Mouse (Mus musculus) lung, postnatal 10 days (tissue): ENCODE measurements at regions not wholly inside any gene's neighbourhood (a gene's known extent, or its start where the extent isn't known, plus 50 kb on each side); places are given as distances from the start of the nearest gene placed in this dataset.

Experiments used
- DNase-seq: peaks from one replicate; pipeline ENCODE4 v3.0.0; 2021

DNA sequence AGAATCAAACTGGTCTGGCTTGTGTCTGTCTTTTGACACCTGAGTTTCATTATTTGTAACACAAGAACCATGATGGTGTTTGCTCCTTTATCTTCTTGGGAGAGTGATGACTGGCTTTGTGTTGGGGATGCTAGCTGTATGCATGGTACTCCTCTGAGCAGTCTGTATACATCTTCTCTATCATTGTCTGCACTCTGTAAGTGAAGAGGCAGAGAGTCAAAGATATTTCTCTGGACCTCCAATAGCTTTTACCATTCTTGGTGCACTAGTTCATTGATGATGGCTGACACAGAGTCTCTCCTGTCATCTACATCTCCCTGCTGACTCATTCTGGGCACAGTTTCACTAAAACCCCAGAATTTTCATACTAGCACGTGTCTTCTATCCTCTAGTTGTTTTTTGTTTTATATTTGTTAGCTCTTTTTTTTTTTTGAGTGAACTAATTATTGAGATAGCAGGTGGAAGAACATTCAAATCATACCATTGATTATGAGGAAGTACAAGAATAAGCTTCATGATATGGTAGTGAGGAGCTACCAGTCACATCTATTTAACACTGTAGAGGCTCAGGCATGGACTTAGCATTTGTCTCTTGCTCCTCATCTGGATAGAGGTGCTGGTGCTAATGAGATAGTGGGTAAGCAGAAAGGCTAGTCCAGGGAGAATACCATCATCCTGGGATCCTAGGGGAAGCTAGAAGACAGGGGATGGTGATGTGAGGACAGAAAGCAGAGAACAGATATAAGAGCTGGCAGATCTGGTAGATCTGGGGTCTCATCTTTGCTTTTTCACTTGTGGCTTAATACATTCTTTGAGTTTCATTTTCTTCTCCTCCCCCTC is 1402.9 kb upstream of the A1bg start:
- no peak for DNase-seq

DNA sequence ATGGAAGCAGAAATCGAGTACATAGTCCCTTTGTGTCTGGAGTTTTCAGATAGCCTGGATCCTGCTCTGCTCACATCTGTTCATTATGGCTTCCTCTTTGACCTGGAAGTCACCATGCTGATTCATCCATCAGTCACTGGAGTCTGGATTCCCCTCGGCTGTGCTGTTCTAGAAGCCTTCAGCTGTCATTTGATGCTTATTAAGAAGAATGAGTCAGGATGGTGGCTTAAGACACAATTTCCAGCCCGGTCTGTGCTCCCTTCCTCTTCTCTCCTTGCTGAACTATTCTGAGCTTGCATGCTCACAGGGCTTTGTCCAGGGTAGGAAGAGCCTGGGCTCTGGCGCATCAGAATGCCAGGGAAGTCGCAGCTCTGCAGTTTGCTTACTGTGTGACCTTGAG is 1398.2 kb upstream of the A1bg start:
- no peak for DNase-seq

DNA sequence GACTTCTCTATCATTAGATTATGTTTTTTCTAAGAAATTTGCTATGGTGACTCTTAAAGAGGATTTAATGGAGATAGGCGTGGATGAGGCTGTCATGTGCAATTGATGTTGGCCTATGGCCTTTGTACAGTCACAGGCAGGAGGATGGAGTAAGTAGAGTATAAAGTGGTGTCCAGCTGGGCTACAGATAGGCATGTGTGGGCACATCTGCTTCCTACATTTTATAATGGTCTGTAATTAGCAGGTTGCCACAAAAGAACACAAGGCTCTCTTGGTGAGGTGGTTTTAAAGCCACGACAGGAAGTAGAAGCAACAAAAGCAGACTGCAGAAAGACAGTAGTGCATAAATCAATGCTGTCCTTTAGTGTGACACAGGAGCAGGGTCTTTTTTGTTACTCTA is 1391.6 kb upstream of the A1bg start:
- DNase-seq: no peak

DNA sequence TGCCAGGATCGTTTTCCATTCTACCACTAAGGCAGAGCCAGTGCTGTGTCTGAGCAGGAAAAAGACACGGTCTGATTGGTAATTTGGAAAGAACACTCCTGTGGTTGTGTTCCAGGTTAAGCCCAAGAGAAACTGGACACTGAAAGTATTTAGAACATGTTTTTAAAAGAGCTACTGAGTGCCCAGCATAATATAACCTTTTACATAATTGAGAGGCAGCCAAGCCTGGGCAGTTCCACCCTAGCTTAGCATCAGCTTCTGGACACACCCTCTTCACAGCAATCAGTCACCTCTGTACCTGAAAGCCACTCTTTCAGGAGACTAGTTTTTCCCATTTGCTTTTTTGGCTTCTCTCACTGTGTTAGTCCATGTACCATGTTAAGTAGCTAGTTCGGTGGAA is 1379.4 kb upstream of the A1bg start:
- no peak for DNase-seq

DNA sequence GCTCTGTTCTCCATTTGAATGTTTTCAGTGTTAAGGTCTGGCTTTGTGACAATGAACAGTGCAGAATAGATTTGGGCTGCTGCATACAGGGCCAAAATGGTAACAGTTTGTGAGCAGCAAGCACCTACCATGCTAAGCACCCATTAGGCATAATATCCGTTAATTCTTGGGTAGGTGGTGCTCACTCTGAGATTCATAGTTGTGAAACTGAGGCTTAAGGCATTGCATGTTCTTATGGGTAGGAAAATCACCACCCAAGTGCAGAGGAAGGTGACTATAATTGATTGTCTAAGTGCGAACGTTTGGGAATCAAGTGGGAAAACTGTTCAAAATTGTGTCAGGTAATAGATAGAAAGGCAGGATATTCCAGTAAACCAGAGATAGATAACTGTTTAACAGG is 1378.8 kb upstream of the A1bg start:
- DNase-seq: no peak

DNA sequence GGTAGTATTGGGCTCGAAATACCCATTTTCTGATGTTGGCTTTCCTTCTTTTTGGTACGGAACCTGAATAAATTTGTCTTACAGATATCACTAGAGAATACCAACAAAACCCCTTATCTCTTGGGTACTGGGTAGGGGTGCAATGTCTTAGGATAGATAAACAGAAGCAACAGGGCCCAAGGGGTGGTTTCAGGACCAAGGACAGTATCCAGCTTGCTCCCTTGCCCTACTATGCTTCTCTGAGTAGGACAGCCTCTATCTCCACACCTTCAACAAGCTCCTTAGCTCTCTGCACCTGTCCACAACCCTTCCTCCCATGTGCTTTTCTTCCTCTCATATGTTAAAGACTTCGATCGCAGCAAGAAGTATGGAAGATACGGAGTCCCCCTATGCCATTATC is 1374.3 kb upstream of the A1bg start:
- no peak for DNase-seq

DNA sequence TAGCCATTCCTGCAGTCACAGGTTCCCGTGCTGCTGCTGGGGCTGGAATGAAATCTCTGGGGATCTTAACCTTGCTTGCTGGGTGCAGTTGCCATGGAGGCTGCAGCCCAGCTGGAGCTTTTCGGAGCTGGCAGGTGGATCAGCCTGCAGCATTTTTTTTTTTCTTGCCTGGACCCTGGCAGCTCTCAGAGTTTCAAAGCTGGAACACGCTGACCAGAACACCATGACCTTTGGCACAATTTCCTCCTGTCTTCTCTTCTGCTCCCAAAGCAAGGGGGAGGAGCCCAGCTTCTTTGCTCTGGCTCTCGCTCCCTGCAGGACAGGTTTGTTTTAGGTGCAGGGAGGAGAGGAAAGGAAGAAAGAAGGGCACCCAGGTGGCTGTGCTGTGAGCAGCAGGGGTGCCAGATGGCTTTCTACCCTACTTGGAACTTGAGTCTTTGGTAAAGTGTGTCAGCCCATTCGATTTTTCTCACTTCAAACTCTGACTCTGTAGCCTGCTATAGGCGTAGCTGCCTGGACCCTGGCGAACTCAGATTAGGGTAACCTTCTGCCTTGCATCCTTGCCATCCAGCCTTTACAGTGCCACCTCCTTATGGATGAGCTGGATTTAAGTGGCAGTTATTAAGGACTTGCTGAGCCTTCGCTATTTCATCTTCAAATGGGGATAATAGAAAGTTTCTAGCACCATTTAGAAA is 1372.6 kb upstream of the A1bg start:
- DNase-seq: peak; percentile 41

DNA sequence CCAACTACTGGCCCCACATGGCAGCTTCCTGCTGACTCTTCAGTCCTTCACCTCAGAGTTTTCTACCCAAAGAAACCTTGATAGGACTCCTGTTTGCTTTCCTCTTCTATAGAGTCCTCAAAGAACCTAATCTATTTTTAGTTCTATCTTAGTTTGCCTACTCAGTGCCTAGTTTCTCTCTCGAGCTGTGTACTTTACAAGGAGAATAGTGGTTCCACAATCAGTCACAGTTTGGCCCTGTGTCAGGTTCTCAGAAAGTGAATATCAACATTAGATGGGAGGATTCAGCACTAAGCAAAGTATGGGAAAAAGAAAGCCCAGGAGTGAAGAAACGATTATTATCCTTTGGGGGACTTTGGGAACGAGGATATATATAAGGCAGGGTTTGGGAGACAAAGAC is 1372.0 kb upstream of the A1bg start:
- DNase-seq: peak; percentile 10

DNA sequence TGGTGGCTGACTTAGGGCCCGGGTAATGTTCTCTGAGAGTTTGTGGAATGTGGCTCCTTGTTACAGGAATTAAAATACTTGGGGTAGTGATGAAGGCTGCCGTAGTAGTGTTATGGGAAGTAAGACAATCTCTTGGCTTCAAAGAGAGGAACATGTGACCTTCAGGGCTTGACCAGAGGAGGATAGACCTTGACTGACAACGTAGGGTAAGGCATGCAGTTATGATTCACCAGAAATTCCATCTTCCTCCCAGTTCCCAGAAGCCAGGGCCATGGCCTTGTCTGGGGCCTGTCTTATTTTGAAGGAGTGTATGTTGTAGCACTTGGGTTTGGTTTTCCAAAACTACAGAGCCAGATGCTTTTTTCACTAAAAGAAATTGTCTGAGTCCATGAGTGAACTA is 1370.1 kb upstream of the A1bg start:
- no peak for DNase-seq

DNA sequence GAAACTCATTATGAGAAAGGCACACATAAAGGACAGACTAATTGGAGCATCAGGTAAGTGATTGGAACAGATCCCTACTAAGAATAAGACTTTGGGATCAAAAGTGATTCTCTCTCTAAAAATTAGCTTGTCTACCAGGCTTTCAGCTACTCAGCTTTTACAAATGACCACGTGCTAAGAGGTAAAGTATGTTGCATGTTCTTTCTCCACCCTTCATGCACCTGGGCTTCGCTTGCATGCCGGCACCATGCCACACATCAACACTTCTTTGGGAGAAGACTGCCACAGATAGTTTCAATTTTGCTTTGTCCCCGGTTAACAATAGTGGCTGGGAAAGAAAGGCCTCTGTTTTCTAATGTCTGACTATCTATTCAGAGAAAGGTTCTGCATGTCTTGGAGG is 1367.9 kb upstream of the A1bg start:
- no peak for DNase-seq

DNA sequence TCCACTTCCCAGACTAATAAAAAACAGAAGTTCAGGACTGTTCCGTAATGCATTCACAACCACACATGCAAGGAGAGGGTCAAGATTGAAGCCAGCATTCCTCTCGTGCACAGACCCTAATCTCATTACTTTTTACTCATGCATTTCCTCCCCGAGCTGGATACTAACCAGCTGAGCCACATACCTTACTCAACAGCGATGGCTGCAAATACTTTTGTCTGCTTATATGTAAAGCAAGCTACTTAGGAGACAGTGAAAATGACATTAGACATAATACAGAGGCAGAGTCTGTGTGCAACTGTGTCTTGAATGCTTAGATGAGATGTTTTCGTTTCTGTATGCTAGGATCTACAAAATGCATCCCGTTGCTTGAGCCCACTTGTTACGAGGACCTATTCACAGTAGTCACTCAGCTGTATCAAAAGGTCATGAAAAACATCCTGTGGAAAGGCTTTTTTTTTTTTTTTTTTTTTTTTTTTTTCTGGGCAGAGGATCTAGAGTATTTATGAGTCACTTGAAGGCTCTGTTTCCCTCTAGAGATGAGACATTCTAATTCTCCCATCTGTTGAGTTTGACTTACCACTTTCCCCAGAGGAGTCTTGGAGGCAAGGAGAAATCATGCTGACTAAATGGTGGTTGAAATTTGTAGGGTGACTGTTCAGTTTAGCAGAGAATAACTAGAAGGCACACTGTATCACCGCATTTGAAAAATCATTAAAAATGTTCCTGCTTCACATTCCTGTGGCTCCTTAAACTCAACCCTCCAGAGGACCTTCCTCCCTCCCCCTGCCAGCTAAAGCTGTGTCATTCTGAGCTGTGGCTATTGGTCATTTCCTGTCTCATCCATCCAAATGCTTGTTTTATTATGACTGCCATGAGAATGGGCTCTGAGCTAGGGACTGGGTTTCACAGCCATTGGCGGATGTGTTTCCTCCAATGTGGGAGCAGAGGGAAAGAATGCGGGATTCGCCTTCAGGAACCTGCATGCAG is 1364.1 kb upstream of the A1bg start:
- peak; percentile 4 for DNase-seq

DNA sequence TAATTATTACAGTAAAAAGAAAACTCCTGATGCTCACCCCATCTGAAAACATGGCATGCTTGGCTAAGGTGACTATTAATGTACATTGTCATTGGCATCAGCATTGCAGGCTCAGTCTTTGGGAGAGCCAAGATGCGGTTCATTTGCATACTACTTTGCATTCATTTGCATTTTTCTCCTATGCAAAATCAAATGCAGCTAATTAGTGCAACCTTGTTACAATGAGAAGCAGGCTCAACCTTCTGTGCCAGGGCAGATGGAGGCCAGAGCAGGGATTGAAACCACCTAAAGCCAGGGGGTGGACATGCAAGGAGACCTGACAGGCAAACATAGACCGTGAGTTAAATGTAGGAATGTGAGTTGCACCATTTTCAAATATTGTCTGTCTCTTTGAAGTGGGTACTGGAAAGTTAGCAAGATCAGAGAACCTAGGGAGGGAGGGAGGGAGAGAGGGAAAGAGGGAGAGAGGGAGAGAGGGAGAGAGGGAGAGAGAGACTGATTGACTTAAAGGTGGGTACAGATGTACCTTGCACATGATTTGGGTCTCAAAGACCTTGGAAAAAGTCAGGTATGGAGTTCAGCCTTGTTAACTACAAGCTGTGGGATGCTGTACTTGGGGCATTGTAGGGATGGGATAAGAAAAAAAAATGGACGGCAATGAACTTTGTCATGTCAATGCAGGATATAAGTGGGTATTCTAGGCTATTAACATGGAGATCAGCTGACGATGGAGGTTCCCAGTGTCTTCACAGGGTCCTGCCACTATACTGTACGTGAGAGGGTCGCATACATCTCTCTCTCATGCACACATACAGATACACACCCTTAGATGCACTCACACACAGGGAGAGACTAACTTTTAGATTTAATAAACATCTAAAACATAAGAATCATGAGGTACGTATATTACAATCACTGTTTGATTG is 1362.1 kb upstream of the A1bg start:
- no peak for DNase-seq

DNA sequence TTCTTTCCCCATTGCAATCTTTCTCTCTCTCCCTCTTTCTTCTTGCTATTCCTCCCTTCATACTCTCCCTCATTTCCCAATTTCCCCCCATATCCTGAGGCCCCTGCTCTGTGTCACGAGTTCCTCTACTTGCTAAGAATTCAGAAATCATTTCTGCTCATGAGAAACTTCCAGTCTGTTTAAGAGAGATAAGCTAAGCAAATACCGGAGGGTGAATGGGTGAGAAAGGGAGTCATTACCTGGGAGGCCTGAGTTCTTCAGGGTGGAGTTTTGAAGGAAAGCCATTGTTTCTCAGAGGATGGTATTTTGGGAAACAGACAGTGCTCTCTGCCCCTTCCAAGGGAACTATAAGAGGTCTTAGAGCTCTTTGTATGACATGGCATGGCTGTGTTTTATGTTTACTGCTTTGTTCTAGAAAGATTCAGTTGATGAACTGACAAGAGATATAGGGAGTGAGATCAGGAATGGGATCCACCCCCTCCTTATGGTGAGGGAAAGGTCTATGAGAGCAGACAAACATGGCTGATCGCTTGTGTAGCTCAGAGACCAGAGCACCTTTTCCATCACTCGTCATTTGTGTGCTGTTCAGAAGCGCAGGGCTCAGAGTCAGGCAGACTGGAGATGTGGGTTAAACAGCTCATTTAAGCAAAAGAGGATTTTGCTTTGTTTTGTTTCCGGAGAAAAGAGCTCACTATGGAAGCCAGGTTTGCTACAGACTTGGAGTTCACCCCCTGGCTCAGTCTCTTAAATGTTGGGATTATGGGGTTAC is 1361.0 kb upstream of the A1bg start:
- DNase-seq: no peak

DNA sequence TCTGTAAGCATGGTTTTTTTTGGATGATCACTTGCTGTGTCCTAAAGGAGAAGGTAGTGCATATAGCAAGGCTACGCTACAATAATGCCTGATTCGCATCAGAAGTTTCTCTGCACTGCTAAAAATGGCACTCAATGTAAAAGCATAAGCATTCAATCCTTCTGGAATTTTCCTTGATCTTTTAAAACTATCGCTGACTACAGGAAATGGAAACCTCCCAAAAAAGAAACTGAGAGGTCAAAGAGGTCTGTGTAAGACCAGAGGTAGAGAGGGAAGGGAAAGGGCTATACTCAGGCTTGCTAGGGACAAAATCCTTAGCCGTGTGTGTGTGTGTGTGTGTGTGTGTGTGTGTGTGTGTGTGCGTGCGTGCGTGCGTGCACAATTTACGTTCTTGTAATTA is 1359.8 kb upstream of the A1bg start:
- DNase-seq: no peak

DNA sequence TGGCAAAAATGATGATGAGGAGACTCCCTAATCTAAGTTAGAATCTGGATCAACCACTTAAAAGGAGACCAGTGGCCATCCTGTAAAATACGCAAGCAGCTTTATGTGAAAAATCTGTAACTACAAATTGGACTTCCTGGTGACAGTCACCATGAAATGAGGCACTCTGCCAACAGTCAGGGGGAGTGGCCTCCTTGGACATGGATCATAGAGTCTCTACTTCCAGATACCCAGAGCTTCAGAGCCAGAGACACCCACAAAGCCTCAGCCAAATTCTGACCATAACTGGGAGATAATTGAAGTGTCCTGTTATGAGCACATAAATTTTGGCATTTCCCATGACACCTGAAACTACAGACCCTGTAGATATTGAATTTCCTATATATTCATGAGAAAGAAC is 1359.3 kb upstream of the A1bg start:
- peak; percentile 72 for DNase-seq

DNA sequence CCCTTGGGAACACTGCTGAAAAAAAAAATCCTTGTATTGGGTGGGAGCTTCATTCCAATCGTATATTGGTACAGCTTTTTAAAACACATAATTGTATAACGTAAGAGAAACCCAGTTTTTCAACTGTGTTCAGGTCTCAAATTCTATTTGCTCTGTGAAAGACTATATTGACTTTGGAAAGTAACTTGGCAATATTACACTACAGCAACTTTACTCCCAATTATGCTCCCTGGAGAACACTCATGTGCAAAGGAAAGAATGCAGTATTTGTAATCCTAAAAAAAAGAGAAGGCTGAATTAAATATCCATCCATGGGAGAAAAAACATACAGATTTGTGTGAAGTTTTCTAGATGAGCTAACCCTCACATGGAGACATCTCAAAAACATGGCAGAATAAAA is 1356.7 kb upstream of the A1bg start:
- DNase-seq: no peak

DNA sequence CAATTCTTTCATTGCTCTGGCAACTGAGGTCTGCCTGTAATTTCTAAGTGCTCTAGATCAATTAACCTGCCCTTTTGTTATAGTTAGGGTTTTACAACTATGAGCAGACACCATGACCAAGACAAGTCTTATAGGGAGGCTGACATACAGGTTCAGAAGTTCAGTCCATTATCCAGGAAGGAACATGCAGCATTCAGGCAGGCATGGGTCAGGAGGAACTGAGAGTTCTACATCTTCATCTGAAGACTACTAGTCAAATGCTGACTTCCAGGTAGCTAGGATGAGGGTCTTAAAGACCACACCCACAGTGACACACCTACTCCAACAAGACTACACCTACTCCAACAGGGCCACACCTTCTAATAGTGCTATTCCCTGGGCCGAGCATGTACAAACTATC is 1352.0 kb upstream of the A1bg start:
- DNase-seq: no peak

DNA sequence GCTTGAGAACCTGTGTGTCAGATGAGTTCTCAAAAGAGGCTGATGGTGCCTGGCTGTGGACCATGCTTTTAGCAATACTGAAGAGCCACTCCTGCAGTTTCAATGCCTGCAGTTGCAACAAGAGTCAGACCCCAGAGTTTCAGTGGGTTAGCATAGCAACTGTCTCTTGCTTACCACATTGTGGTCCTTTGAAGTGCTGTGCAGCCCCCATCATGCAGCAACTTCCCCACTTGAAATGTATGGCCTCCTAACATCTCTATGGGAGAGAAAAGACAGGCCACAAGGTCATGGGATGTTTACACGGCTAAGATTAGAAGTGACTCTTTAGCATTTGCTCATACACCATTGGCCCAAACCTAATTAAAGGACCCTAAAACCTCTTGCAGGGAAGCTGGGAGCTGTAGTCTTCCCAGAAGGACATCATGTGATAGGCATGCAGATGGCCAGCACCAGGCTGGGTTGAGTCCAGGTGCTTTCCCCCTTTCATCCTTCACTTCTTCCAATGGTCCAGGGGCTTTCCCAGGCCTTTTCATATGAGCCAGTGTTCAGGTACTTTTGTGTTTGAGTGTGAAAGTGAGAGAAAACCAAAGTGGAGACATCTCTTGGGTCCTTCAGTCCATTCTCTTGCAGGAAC is 1351.2 kb upstream of the A1bg start:
- no peak for DNase-seq

DNA sequence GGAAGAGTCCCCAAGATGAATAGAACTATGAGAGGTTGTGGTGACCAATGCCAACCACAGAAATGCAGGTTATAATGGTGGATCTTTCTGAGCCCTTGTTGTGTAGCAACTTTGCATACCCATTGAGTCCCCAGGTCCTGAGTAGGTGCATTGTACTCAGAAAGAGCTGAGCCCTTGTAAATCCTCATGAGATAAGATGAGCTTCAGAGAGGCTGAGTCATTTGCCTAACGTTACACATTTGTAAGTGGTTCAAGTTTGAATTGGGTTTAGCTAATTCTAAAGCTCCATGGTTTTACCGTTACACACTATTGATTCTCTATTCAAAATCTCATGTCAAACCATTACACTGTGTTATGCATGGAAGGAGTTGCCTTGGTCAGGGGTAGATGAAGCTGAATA is 1349.9 kb upstream of the A1bg start:
- no peak for DNase-seq

DNA sequence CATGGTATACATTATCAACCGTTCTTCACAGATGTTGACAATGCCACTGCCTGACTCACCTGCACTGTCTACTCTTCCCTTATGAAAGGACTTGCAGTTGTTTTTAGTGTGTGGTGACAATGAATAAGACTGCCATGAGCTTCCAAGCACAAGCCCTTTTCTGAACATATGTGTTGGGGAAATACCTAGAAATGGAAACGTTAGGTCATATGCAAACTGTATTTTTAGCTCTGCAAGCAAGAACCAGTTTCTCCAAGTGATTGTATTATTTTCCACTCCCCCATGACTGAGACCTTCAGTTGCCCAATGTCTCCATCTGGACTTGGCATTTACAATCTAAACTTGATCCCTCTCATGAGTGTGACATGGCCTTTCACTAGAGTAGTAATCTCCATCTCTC is 1348.6 kb upstream of the A1bg start:
- no peak for DNase-seq

DNA sequence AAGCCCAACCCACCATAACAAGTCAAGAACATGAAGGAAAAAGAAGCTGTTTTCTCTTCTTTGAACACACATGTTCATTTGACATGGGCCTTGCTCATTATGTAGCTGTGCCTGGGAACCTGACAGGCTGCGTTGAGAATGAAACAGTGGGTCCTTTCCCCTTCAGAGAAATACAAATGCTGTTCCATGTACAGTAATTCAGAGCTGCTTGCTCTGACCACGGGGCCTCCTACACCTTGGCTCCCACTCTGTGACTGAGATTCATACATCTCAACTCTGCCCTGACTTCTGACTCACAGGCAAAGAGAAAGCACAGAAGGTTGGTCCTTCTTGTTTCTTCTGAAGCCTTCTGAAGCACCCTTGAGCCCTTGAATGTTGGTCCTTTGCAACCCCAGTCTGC is 1345.4 kb upstream of the A1bg start:
- DNase-seq: no peak
